ENCODE assay signal across 24 mouse cellular contexts in genomic region chr17:81360032-81360431, GRCm38 (mm10).
A peak's percentile ranks its signal among the peaks of the same experiment; 100 is the strongest.
DNase-seq lines count a peak whose midpoint lies in the region; ATAC-seq and TF ChIP-seq lines count a peak whose summit lies in the region.
"Had no signal": no experiment of that assay in that cellular context is flagged by ENCODE, and none has a peak within 500 bp of the region (broad histone marks: within the 10 kb centered on the region; RNA-seq: fewer than 3 reads in every experiment).

No protein-coding gene starts in this region.

- no peak overlapping the region for H3K4me2 ChIP-seq in forebrain, embryonic 15.5 days (replicated peaks)
- no peak overlapping the region for H3K4me2 ChIP-seq in forebrain, embryonic 12.5 days
- no peak overlapping the region for H3K4me2 ChIP-seq in forebrain, postnatal 0 days (ENCODE audit: low read depth)
- no peak overlapping the region for H3K4me2 ChIP-seq in forebrain, embryonic 13.5 days
- peak overlapping the region; percentile 27 for H3K4me2 ChIP-seq in myocyte (ENCODE audit: low read depth)
- H3K4me2 ChIP-seq: embryonic facial prominence, embryonic 13.5 days; embryonic facial prominence, embryonic 15.5 days had no signal

- no peaks in the 10 kb centered on the region for H3K27me3 ChIP-seq in forebrain, embryonic 15.5 days
- no peaks in the 10 kb centered on the region for H3K27me3 ChIP-seq in forebrain, embryonic 12.5 days
- H3K27me3 ChIP-seq in forebrain, postnatal 0 days (ENCODE audit: insufficient read depth, low read length) = no peaks in the 10 kb centered on the region
- H3K27me3 ChIP-seq in forebrain, embryonic 13.5 days = no peaks in the 10 kb centered on the region
- H3K27me3 ChIP-seq in C2C12 (ENCODE audit: control insufficient read depth, insufficient read depth, insufficient read length) = no peaks in the 10 kb centered on the region
- no peaks in the 10 kb centered on the region for H3K27me3 ChIP-seq in myocyte (ENCODE audit: control insufficient read depth, insufficient read depth, insufficient read length)
- H3K27me3 ChIP-seq: embryonic facial prominence, embryonic 13.5 days; embryonic facial prominence, embryonic 15.5 days had no signal

- no peaks in the 10 kb centered on the region for H3K79me3 ChIP-seq in C2C12 (ENCODE audit: low read depth)

- no peak for TF ChIP-seq POLR2A in myocyte (IDR thresholded peaks at IDR 0.05; ENCODE audit: insufficient read length, low read depth)

- H3K79me2 ChIP-seq in C2C12 (ENCODE audit: control insufficient read depth, insufficient read depth) = no peaks in the 10 kb centered on the region
- H3K79me2 ChIP-seq in myocyte (ENCODE audit: control insufficient read depth, insufficient read depth) = no peaks in the 10 kb centered on the region

- H3K36me3 ChIP-seq in forebrain, embryonic 15.5 days = no peaks in the 10 kb centered on the region
- H3K36me3 ChIP-seq in forebrain, embryonic 12.5 days (replicated peaks) = no peaks in the 10 kb centered on the region
- no peaks in the 10 kb centered on the region for H3K36me3 ChIP-seq in forebrain, postnatal 0 days (ENCODE audit: insufficient read depth)
- no peaks in the 10 kb centered on the region for H3K36me3 ChIP-seq in forebrain, embryonic 13.5 days (ENCODE audit: poor library complexity, severe bottlenecking)
- H3K36me3 ChIP-seq in C2C12 (ENCODE audit: control insufficient read depth, insufficient read depth) (no peaks in the 10 kb centered on the region), myocyte (ENCODE audit: control insufficient read depth, insufficient read depth) (no peaks in the 10 kb centered on the region)
- H3K36me3 ChIP-seq: embryonic facial prominence, embryonic 13.5 days; embryonic facial prominence, embryonic 15.5 days; forebrain, embryonic 10.5 days had no signal

- peak overlapping the region; percentile 55 for H3K27ac ChIP-seq in forebrain, embryonic 15.5 days (replicated peaks)
- H3K27ac ChIP-seq in forebrain, embryonic 12.5 days = no peak overlapping the region
- H3K27ac ChIP-seq in forebrain, postnatal 0 days (ENCODE audit: low read depth, low read length) = 0 out of 2 replicates have a peak overlapping the region, but pooled peaks have one; percentile 1
- no peak overlapping the region for H3K27ac ChIP-seq in forebrain, embryonic 13.5 days
- H3K27ac ChIP-seq: embryonic facial prominence, embryonic 13.5 days; embryonic facial prominence, embryonic 15.5 days; forebrain, embryonic 10.5 days had no signal

- no peak for ATAC-seq in forebrain, embryonic 15.5 days (replicated peaks)
- no peak for ATAC-seq in forebrain, embryonic 12.5 days (ENCODE audit: low FRiP score)
- ATAC-seq in forebrain, postnatal 0 days = no peak
- ATAC-seq in forebrain, embryonic 13.5 days = no peak
- ATAC-seq: activated CD4-positive, CD25-positive, alpha-beta regulatory T cell, adult 4 months; Patski had no signal

- no peak for TF ChIP-seq CTCF in forebrain, postnatal 0 days (IDR thresholded peaks at IDR 0.05; ENCODE audit: low read depth)
- no peak for TF ChIP-seq CTCF in C2C12 (IDR thresholded peaks at IDR 0.05; ENCODE audit: control insufficient read depth, insufficient read depth, insufficient read length)

- H3ac ChIP-seq in C2C12 (ENCODE audit: control insufficient read depth, insufficient read length, low read depth) (no peak overlapping the region), myocyte (ENCODE audit: control insufficient read depth, insufficient read length) (no peak overlapping the region)

- no peak for DNase-seq in forebrain, postnatal 0 days
- no peak for DNase-seq in spleen, adult 12 weeks (ENCODE audit: low spot score)
- DNase-seq: adrenal gland, adult 2 months; adrenal gland, postnatal 10 days; adrenal gland, postnatal 25 days; B cell, adult 2 months; cerebellum, adult 11 months; cerebellum, adult 18-20 months; cerebellum, adult 8-10 months; cerebellum, adult 9-11 months; cerebellum, postnatal 14 days; cerebellum, postnatal 36 days; embryo, embryonic 11 days had no signal

- H3K4me1 ChIP-seq in forebrain, embryonic 15.5 days = no peaks in the 10 kb centered on the region
- H3K4me1 ChIP-seq in forebrain, embryonic 12.5 days = no peaks in the 10 kb centered on the region
- H3K4me1 ChIP-seq in forebrain, postnatal 0 days (ENCODE audit: insufficient read depth) = no peaks in the 10 kb centered on the region
- no peaks in the 10 kb centered on the region for H3K4me1 ChIP-seq in forebrain, embryonic 13.5 days
- H3K4me1 ChIP-seq: embryonic facial prominence, embryonic 13.5 days; embryonic facial prominence, embryonic 15.5 days; forebrain, embryonic 10.5 days had no signal

- H3K4me3 ChIP-seq in forebrain, embryonic 15.5 days = no peak overlapping the region
- H3K4me3 ChIP-seq in forebrain, embryonic 12.5 days (replicated peaks) = no peak overlapping the region
- H3K4me3 ChIP-seq in forebrain, postnatal 0 days (ENCODE audit: low read depth, low read length) = no peak overlapping the region
- no peak overlapping the region for H3K4me3 ChIP-seq in forebrain, embryonic 13.5 days
- no peak overlapping the region for H3K4me3 ChIP-seq in C2C12 (ENCODE audit: insufficient read depth, poor library complexity, severe bottlenecking)
- H3K4me3 ChIP-seq in myocyte = no peak overlapping the region
- H3K4me3 ChIP-seq: embryonic facial prominence, embryonic 13.5 days; embryonic facial prominence, embryonic 15.5 days; erythroblast, embryonic 14.5 days; forebrain, embryonic 10.5 days had no signal

- no peak overlapping the region for H3K9ac ChIP-seq in forebrain, embryonic 15.5 days (replicated peaks)
- no peak overlapping the region for H3K9ac ChIP-seq in forebrain, embryonic 12.5 days
- no peak overlapping the region for H3K9ac ChIP-seq in forebrain, postnatal 0 days
- H3K9ac ChIP-seq in forebrain, embryonic 13.5 days = no peak overlapping the region
- H3K9ac ChIP-seq: embryonic facial prominence, embryonic 13.5 days; embryonic facial prominence, embryonic 15.5 days had no signal

- no peaks in the 10 kb centered on the region for H3K9me3 ChIP-seq in forebrain, embryonic 15.5 days
- H3K9me3 ChIP-seq in forebrain, embryonic 12.5 days = peaks cover 12% of the 10 kb centered on the region
- 0 out of 2 replicates have a peak, but pooled peaks cover 4% of the 10 kb centered on the region for H3K9me3 ChIP-seq in forebrain, postnatal 0 days (ENCODE audit: low read length)
- peaks cover 7% of the 10 kb centered on the region; the same call in 1 of the 2 replicates for H3K9me3 ChIP-seq in forebrain, embryonic 13.5 days (replicated peaks)
- H3K9me3 ChIP-seq: embryonic facial prominence, embryonic 15.5 days had no signal

- 80% methylated on average over 4 of the region's 4 CpGs for WGBS in forebrain, embryonic 15.5 days
- whole genome bisulfite sequencing in forebrain, embryonic 12.5 days = 89% methylated on average over 4 of the region's 4 CpGs
- 72% methylated on average over 4 of the region's 4 CpGs for WGBS in forebrain, postnatal 0 days
- WGBS in forebrain, embryonic 13.5 days = 84% methylated on average over 4 of the region's 4 CpGs

TF ChIP-seq in C2C12, 6 proteins besides CTCF, POLR2A, EP300 and RAD21:
- TF ChIP-seq MYOD1 (IDR thresholded peaks at IDR 0.05; ENCODE audit: control insufficient read depth, insufficient read length, low read depth) (peak; percentile 39), MYOG (IDR thresholded peaks at IDR 0.05; ENCODE audit: control insufficient read depth, extremely low read depth, insufficient read length) (no peak)
TF ChIP-seq in C2C12: peak in this region for 1.

TF ChIP-seq in myocyte, 11 proteins besides CTCF, POLR2A, EP300 and RAD21:
- TF ChIP-seq TCF12 (IDR thresholded peaks at IDR 0.05; ENCODE audit: insufficient read depth, poor library complexity, severe bottlenecking) (peak; percentile 34), MYOD1 (IDR thresholded peaks at IDR 0.05; ENCODE audit: control insufficient read depth in 1 of 3, insufficient read length in 2 of 3, low read depth in 2 of 3) (peak in 2 of 3 experiments; percentile 46 to 63), SRF (IDR thresholded peaks at IDR 0.05; ENCODE audit: control insufficient read depth, insufficient read length, low read depth) (no peak), CEBPB (IDR thresholded peaks at IDR 0.05; ENCODE audit: insufficient read depth, poor library complexity, severe bottlenecking) (peak; percentile 90), MYOG (IDR thresholded peaks at IDR 0.05; ENCODE audit: control insufficient read depth in 1 of 3, insufficient read depth in 1 of 3, insufficient read length in 2 of 3, low read depth in 2 of 3) (peak in 1 of 3 experiments; percentile 40), REST (IDR thresholded peaks at IDR 0.05; ENCODE audit: insufficient read depth, insufficient read length) (no peak), POLR2AphosphoS2 (IDR thresholded peaks at IDR 0.05; ENCODE audit: insufficient read length, low read depth) (no peak), E2F4 (IDR thresholded peaks at IDR 0.05; ENCODE audit: insufficient read depth) (no peak), MAX (IDR thresholded peaks at IDR 0.05; ENCODE audit: low read depth) (no peak), USF1 (IDR thresholded peaks at IDR 0.05; ENCODE audit: low read depth) (no peak), TCF3 (IDR thresholded peaks at IDR 0.05; ENCODE audit: insufficient read length, low read depth) (no peak)
TF ChIP-seq in myocyte: peak in this region for 4.

Comparison
In these comparisons a context has a peak if more than half of its experiments do, and no peak if none do; other contexts are left out.
1. H3K27ac ChIP-seq: peak in forebrain, embryonic 15.5 days (single experiment) and forebrain, postnatal 0 days (single experiment); none in forebrain, embryonic 12.5 days (single experiment) and forebrain, embryonic 13.5 days (single experiment).